Mouse (Mus musculus): ENCODE measurements around the gene Myo1d.

Gene Myo1d

DNA sequence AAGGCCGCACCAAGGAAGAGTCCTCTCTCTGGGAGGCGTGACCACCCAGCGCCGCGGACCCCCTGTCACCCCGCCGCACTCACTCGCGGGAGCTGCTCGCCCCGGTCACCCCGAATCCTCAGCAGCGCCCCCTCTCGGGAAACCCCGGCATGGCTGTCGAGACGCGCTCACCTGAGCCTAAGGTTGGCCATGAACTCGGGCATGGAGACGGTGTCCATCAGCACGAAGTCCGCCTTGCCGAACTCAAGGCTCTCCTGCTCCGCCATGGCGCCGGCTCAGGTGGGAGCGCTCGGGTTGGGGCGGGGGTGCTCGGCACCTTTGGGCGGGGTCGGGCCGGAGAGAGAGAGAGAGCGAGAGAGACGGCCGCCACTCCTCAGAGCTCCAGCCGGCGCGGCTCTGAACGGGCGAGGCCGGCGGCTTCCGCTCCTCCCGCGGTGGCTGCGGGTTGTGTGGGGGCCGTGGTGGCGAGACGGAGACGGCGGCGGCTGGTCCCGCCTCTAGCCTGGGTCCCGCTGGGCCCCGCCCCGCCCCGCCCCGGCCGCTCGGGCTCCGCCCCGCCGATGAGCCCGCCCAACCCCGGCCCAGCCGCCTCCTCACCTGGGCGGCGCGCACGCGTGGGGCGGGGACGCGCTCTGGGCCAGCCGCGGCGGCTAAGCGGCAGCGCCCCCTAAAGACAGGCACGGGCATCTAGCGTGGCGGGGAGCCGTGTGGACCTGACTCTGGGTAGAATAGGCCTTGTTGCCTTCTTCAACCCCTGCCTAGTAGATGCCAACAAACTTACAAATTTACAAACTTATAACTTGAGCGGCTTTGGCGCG, at the start of gene Myo1d:
TSS of gene Myo1d (minus strand) at position 499 of the 818 bp plus-strand sequence.
- DNase-seq (ENCODE audit: low spot score): no peak

DNA sequence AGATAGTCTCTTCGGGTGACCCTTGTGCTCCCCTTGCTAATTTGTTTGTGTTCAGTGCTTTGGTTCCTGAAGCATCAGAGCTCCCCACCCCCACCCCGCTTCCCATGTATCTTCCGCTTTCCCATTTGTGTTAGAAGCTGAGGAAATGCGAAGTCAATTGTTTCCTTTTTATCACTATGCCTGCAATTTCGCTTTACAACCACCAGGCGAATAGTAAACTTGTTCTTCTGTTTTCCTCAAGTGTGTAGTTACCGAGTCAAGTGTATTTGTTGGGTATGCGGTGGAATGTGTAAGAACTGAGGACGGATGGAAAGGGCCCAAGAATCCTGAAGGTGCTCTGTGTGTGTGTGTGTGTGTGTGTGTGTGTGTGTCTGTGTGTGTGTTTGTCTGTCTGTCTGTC, 42.0 kb upstream of the Myo1d start:
- DNase-seq (ENCODE audit: low spot score): no peak

DNA sequence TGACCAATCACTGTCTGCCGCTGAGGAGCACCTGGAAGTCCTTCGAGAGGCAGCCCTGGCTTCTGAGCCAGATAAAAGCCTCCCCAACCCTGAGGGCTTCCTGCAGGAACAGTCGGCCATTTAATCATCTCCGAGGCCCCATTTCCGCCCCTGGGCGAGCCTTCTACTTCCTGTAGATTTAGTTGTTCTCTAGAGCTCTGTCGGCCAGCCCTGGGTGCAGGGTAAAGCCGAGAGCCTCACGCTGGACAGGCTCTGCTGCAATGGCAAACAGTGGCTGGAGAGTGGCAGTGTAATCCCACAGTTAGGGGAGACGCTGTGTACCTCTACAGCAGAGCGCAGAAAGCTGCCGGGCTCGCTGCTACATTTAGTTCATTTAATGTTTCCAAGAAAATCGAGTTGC, 41.5 kb upstream of the Myo1d start:
- no peak for DNase-seq (ENCODE audit: low spot score)

DNA sequence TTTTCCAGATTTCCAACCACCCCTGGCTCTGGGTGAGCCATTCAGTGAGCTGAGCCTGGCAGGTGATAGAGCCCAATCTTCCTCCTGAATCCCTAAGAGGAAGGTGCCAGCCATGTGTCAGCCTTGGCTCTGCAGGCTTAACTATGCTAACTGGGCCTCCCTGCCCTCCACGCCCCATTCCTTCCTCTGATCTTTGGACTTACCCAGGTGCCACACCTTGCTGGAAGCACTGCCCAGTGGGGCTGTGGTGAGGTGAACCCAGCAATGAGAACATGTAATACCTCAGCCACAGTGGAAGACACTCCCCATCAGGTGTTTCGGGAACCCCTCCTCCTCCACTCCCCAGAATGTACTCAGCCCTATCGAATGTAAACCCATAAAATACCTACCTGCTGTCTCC, 40.3 kb upstream of the Myo1d start:
- no peak for DNase-seq (ENCODE audit: low spot score)

GRCm38 (mm10) chr11:80818060-80818697, 38.4 kb upstream of the Myo1d start:
- DNase-seq (ENCODE audit: low spot score): peak; percentile 6

DNA sequence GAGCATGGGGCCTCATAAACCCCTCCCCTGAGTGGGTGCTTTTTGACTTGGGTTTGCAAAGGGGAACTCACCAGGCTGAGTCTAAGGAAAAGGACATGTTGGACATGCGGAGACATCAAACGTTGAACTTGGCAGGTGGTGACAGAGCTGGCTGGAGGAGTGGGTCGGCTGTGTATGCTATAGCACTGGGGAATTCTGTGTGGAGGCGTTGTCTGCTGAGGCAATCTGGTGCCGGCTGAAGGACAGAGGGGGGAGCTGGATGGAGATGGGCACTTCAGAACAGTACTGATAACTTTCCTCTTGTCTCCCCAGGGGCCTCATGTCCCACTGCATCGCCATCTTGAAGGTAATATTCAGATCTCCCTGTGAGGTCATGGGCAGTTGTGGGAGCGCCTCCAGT, 35.5 kb upstream of the Myo1d start:
- DNase-seq (ENCODE audit: low spot score): no peak

DNA sequence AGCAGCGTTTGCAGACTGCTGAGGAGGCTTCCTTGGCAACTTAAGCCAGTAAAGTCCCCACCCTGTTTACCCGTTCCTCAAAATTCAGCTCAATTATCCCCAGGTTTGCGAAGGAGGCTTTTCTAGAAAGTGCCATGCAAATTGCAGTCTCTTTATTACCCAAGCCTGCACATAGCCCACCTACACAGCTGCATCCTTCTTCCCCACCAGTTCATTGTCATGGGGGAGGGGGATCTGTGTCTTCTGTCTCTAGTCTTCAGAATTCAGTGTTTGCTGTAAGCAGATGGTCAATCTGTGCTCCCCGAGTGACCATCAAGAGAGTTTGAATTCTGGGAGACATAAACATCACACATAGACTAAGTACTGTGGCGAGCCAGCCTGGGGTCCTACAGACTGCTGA, 31.3 kb upstream of the Myo1d start:
- no peak for DNase-seq (ENCODE audit: low spot score)

DNA sequence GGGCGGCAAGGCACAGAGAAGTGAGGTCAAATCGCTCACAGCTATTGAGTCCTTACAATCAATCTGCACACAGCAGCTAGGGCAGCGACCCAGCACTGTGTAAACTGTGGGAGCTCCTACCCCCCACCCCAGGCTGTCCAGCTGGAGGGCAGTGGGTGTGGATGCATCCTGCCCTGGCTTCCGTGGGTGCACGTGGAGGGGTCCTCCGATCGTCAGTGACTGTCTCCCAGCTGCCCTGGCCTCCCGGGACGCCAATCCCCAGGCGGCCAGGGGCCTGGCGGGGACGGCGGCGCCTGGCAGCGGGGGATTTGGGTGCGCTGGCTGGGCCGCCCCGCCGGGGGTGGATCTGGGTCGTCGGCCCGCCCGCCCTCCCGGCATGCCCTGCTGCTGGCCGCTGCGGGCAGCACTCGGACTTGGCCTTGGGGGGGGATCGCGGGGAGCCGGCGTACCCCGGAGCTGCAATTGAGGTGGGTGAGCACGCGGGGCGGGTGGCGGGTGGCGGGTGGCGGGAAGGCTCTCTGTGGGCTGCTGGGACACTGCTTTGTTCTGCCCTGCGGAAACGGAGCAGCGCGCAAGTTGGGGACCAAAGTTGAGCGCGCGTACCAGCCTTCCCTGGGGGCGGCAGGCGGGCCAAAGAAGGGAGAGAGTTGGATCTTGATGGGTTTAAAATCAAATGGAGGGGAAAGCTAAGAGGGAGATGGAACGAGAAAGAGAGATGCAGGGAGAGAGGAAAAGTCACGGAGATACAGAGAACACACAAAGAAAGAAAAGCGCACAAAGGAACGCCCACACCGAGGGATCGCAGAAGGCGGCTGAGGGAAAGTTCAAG, 30.4 kb upstream of the Myo1d start, which contains the start of gene Tmem98:
TSS of gene Tmem98 (plus strand) at position 183 of the 829 bp plus-strand sequence.
- DNase-seq (ENCODE audit: low spot score): no peak

DNA sequence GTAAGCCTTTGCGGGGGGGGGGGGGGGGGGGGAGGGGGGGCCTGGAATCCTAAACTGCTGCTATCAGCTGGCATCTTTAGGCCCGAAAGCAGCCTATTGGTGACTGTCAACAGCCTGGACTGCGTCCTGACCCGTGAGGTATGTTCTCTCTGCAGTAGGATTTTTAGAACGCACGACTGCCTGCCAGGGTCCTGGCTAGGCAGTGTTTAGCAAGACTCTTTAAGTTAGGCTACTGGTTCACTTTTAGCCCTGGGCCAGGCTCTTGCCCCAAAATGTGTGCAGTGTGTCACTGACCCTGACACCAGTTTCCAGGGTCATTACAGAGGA, 29.8 kb upstream of the Myo1d start:
- DNase-seq (ENCODE audit: low spot score): no peak

- DNase-seq (ENCODE audit: low spot score): no peak
Observed at GRCm38 (mm10) chr11:80808551-80809070, 28.8 kb upstream of the Myo1d start.

- DNase-seq (ENCODE audit: low spot score): no peak
Observed at GRCm38 (mm10) chr11:80802706-80803105, 22.9 kb upstream of the Myo1d start.

DNA sequence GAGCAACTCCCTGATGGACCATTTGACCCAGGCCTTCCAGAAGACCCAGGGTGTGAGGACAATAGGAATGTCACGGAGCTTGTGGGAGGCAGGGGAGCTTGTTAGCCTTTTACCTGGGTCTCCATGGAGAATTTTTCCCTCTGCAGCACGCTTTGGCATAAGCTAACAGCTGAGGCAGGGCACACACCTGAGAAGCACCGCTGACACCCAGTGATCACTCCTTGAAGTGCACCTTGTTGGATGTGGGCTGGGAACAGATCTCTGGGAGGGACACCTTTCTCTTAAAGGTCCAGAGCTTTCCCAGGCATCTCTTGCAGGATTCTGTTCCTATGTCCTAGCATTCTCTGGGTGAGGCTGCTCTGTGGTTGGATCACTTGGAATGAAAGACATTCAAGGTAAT, 20.2 kb upstream of the Myo1d start:
- DNase-seq (ENCODE audit: low spot score): no peak

DNA sequence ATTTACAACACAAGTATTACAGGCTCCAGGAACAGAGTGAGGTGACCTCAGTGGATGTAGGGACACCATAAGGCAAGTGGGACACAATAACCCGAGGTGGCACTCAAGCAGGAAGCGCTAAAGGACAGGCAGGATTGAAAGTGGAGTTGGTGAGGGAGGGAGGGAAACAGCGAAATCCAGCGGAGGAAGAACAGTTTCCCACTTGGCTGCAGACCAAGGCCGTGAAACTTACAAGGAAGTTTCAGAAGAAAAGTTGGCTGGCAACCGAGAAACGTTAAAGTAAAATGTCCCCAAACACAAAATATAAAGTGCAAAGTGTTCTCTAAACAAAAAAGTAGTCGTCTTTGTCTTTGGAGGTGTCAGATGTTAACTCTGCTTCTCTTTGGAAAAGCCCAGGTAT, 15.6 kb upstream of the Myo1d start:
- DNase-seq (ENCODE audit: low spot score): no peak

DNA sequence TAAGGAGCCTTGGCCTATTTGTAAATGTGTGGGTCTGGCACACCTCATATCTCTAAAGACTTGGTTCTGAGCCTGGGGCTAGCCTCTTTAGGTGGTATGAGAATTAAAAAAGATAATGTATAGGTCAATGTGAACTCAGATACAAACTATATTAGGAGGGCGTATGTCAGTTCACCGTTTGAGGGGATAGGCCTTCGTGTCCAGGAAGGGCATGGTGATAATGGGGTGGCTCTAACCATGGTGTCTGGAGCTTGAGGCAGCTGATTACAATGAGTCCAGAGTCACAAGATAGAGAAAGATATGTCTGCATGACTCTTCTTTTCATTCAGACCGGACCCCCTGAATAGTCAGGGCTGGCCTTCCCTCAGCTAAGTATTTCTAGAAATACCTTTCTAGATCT, 14.5 kb upstream of the Myo1d start:
- DNase-seq (ENCODE audit: low spot score): no peak

DNA sequence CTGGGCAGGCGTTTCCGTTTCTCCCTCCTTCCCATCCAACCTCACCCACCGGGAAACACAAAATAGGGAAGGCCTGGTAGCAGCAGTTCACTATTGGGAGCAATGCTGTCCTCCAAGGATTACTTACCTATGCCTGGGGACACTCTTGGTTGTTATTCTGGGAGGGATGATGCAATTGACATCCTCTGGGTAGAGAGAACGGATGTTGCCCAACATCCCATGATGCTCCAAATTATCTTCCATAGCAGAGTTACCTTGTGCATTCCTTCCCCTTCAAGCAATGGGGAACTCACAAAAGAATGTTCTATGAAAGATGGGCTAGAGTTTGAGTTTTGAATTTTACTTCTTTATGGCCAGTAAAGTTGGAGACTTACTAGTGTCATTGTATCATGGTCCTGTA, 13.6 kb upstream of the Myo1d start:
- DNase-seq (ENCODE audit: low spot score): no peak

GRCm38 (mm10) chr11:80791677-80792432, 12.0 kb upstream of the Myo1d start:
- DNase-seq (ENCODE audit: low spot score): no peak

DNA sequence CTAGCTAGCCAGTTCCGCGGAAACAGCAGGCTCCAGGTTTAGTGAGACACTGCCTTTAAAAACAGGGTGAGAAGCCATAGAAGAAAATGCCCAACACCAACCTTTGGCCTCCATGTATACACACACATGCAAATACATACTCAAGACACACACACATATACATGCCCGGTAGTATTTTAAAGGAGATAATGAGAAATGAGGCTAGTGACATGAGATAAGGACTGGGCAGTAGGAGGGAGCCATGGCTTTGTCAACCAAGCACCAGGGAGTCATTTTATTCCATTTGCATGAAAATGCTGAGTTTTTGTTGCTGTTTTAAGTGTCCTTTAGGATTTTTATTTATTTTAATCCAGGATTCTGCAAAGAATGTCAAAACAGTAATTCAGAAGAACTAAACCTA, 10.6 kb upstream of the Myo1d start:
- DNase-seq (ENCODE audit: low spot score): no peak

DNA sequence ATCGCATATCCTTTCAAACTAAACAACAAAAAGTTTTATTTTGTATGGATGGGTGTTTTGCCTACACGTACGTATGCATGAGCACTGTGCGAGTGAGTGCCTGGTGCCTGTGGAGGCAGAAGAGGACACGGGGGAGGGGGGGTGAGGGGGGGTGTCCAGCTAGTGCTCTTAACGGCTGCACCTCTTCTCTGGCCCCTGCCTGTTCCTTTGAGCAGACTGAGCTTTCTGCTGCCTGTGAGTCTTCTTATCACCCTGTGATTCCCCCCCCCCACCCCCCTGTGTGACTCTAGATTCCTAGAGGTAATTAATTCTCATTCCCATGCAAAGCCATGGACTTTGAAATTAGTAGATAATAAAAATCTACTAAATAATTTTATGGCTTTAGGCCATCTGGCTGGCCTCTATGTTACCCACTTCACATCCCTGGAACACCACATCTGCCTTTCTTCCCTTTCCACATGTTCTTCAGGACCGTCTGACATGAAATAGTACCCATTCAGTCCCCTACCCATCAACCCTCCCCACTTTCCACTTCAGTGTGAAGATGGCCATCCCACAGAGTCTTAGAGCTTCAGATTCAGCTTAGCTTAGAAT, 9.9 kb upstream of the Myo1d start:
- DNase-seq (ENCODE audit: low spot score): no peak

GRCm38 (mm10) chr11:80785672-80786071, 5.8 kb upstream of the Myo1d start:
- DNase-seq (ENCODE audit: low spot score): no peak

DNA sequence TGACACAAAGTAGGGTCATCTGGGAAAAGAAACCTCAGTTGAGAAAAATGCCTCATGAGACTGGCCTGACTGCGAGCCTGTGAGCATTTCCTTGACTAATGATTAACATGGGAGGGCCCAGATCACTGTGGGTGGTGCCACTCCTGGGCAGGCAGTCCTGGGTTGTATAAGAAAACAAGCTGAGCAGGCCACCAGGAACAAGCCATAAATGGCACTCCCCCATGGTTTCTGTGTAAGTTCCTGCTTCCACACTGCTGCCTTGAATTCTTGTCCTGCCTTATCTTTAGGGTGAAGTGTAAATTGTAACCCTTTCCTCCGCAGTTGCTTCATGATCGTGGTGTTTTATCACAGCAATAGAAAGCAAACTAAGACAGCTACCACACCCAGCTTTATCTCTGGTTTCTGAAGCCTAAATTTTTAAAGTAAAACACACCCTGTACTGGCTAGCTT, 4.5 kb upstream of the Myo1d start:
- DNase-seq (ENCODE audit: low spot score): no peak

GRCm38 (mm10) chr11:80783460-80783859, 3.6 kb upstream of the Myo1d start:
- DNase-seq (ENCODE audit: low spot score): no peak
